Mouse (Mus musculus): Measurements from ENCODE around the gene Spink4. TPM values are rescaled to one million over a fixed set of nuclear protein-coding genes. Genes with fewer than 3 reads are reported as not detected.

The Spink4 gene
- polyA plus RNA-seq (2012; ENCODE audit: insufficient read depth, insufficient read length, missing spikeins) = not detected in 2 replicates

DNA sequence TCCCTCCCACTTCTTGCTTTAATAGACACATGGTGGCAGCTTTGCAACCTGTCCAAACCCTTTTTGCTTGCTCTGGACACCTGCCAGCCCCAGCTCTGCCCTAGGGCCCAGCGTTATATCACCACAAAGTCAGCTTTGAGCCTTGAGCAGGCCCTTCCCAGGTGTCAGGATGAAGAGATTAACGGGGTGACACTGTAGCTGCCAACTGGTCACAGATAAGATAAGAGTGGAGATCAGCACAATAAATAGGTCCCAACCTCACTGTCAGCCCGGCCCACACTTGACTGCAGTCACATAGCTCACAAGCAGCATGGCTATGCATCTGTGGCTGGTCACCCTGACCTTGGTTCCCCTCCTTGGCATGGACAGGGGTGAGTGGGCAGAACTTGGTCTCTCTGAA is at the start of gene Spink4:
Gene Spink4 (plus strand): TSS at position 268 of the 400 bp plus-strand sequence.
- Histone ChIP-seq H3K27ac (replicated peaks; ENCODE audit: low read depth, low read length) (no peak within 1 kb of the TSS), H3K4me1 (ENCODE audit: control insufficient read depth, insufficient read depth, insufficient read length, low read length) (peaks cover 7% of the 10 kb centered on the region; the same call in 1 of the 2 replicates)

DNA sequence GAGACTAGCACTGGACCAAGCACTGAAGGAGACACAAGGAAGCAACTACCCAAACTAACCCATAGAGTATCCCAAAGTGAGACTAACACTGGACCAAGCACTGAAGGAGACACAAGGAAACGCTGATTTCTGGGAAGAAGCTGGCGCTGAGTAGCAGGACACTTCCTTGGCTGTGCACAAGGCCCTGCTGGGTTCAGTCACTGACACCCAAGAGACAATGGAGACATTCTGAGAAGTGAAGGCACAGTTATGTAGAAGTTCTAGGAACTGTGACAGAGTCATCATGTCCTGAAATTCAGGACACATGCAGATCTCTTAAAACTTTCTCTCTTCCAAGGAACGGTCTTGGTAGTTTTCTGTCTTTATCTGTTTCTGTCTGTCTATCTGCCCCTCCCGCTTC is 49.6 kb upstream of the Spink4 start:
- no peak overlapping the region for H3K4me3 ChIP-seq (ENCODE audit: insufficient read depth, low read depth, low read length)
- H3K4me1 ChIP-seq (ENCODE audit: control insufficient read depth, insufficient read depth, insufficient read length, low read length) = 0 out of 2 replicates have a peak, but pooled peaks cover 2% of the 10 kb centered on the region
- H3K27ac ChIP-seq (replicated peaks; ENCODE audit: low read depth, low read length) = no peak overlapping the region

More for the DNA sequence above, at the start of gene Spink4:
- H3K4me3 ChIP-seq (ENCODE audit: insufficient read depth, low read depth, low read length) = no peak within 1 kb of the TSS

DNA sequence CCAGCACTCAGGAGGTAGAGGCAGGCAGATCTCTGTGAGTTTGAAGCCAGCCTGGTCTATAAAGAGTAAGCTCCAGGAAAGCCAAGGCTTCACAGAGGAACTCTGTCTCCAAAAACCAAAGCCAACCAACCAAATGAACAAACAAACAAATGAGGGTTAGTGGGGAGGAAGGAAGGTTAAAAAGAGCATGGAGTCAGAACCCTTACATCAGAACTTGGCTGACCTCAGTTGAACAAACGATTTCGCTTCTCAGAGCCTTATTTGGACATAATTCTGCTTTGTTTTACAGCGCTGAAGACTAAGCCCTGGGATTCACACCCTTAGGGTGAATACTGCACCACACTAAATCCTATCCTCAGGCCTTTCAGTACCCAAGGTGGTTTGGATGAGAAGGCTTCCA is 47.7 kb upstream of the Spink4 start:
- Histone ChIP-seq H3K4me1 (ENCODE audit: control insufficient read depth, insufficient read depth, insufficient read length, low read length) (0 out of 2 replicates have a peak, but pooled peaks cover 5% of the 10 kb centered on the region), H3K4me3 (ENCODE audit: insufficient read depth, low read depth, low read length) (no peak overlapping the region), H3K27ac (replicated peaks; ENCODE audit: low read depth, low read length) (no peak overlapping the region)

DNA sequence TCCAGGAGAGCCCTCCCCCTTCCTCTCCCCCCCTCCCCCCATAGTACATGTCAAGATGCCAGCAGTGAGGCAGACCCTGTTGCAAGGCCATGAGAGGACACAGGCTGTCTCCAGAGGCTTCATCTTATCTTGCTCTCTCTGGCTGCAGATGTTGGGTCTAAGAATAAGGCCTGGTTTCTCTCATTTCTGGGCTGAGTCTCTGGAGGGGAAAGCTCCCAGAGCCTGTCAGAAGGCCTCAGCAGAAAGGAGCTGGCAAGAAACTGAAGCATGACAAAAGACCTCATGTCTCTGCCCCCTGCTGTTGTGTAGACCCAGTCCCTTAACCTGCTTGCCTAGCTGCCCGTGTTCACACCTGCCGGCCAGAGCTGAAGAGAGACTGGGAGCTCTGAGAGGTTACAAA is 46.5 kb upstream of the Spink4 start:
- 0 out of 2 replicates have a peak, but pooled peaks cover 7% of the 10 kb centered on the region for H3K4me1 ChIP-seq (ENCODE audit: control insufficient read depth, insufficient read depth, insufficient read length, low read length)
- H3K4me3 ChIP-seq (ENCODE audit: insufficient read depth, low read depth, low read length) = no peak overlapping the region
- H3K27ac ChIP-seq (replicated peaks; ENCODE audit: low read depth, low read length) = peak overlapping the region; percentile 38; the same call in 1 of the 2 replicates

DNA sequence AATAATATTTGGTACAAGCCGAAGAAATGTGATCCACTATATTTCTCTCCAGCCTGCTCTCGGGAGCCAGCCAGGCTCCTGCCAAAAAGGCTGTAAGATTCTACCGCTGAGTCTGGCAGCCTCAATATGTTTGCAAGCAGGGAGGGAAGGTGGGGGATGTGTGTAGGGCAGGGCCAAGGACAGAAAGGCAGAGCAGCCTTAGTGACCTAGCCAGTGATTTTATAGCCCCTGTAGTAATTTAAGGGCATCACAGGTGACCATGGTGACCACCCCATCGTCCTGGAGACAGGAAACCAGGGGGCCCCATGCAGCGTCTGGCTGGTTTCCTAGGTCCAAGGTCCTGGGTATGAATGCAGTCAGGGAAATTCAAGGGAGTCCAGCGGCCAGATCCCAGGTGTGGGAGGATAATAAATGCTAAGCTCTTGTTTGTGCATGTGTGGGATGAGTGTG is 45.7 kb upstream of the Spink4 start:
- H3K4me3 ChIP-seq (ENCODE audit: insufficient read depth, low read depth, low read length) = no peak overlapping the region
- no peak overlapping the region for H3K27ac ChIP-seq (replicated peaks; ENCODE audit: low read depth, low read length)
- H3K4me1 ChIP-seq (ENCODE audit: control insufficient read depth, insufficient read depth, insufficient read length, low read length) = 0 out of 2 replicates have a peak, but pooled peaks cover 7% of the 10 kb centered on the region

DNA sequence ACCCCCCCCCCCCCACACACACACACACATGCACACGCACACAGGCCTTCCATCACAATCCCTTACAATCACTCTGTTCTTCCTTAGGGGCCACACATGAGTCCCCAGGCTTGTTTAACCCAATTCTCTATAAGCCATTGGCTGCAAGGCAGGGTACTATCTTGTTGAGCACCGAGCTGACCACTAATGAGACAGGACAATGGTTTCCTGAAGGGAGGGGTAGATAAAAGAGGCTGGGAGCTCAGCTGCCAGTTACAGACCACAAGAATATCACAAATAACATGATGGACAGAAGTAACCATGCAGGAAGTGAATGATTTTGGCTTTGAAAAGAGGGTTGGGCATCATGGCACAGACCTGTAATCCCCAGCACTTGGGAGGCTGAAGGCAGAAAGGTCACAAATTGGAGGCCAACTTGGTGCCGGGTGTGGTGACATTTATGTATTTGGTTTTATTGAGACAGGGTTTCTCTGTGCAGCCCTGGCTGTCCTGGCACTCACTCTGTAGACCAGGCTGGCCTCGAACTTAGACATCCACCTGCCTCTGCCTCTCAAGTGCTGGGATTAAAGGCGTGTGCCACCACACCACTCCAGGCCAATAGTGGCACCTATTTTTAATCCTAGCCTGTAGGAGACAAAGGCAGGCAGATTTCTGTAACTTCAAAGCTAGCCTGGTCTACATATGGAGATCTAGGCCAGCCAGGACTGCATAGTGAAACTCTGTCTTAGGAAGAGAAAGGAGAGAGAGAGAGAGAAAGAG is 44.9 kb upstream of the Spink4 start:
- Histone ChIP-seq H3K4me3 (ENCODE audit: insufficient read depth, low read depth, low read length) (no peak overlapping the region), H3K27ac (replicated peaks; ENCODE audit: low read depth, low read length) (no peak overlapping the region), H3K4me1 (ENCODE audit: control insufficient read depth, insufficient read depth, insufficient read length, low read length) (0 out of 2 replicates have a peak, but pooled peaks cover 7% of the 10 kb centered on the region)

DNA sequence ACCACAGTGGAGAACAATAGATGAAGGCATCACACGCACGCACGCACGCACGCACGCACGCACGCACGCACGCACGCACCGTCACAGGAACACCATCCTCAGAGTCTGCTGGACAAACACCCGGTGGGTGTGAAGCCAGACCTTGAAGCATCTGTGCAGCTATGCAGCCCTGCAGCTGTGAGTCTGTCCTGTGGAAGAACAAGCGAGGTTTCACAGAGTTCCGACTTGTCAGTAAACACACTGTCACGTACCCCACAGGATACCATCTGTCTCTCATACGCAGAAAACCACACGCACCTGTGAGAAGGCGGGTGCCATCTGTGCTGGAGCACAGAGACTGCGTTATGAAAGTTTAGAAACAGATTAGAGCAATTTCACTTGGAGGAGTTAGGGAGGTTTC is 44.0 kb upstream of the Spink4 start:
- 0 out of 2 replicates have a peak, but pooled peaks cover 7% of the 10 kb centered on the region for H3K4me1 ChIP-seq (ENCODE audit: control insufficient read depth, insufficient read depth, insufficient read length, low read length)
- H3K4me3 ChIP-seq (ENCODE audit: insufficient read depth, low read depth, low read length) = no peak overlapping the region
- no peak overlapping the region for H3K27ac ChIP-seq (replicated peaks; ENCODE audit: low read depth, low read length)

DNA sequence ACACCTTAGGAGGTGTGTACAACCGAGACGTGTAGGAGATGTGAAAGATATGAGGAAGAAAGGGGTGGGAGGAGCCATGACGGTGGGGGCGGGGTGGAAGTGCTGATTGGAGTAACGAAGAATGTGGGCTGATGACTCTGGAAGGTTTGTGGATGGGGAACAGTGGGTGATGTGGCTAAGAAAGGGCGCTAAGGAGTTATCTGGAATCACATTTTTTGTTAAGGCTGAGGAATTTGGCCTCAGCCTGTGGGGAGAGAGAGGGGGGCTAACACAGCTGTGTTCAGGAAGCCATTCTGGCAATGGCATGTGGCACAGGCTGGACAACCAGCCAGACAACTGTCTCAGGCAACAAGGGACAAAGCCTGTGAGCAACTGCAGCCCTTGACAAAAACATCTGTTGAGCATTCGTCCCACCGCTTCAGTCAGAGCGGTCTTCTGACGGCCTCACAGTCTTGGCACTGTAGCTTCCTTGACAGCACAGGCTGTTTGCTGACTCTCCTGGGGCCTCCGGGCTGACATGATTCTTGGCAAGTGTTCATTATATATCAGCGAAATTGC is 43.0 kb upstream of the Spink4 start:
- Histone ChIP-seq H3K4me1 (ENCODE audit: control insufficient read depth, insufficient read depth, insufficient read length, low read length) (0 out of 2 replicates have a peak, but pooled peaks cover 7% of the 10 kb centered on the region), H3K27ac (replicated peaks; ENCODE audit: low read depth, low read length) (peak overlapping the region; percentile 40; the same call in 1 of the 2 replicates), H3K4me3 (ENCODE audit: insufficient read depth, low read depth, low read length) (peak overlapping the region; percentile 30)

DNA sequence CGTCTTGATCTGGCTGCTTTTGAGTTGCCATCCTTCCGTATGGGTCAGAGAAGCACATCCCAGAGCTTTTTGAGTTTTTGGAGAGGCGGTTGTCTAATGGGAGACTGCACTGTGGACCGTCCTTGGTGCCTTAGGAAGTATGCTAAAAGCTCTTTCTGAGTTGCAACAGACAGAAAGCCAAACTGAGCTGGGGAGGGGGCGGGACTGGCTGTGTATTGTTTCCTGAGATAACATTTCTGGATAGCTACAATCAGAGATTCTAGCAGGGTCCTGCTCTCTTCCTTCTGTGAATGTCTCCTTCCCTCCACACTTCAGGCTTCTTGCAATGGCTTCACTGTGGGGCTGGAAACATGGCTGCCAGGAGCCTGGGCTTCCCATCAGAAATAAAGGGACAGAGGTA is 42.3 kb upstream of the Spink4 start:
- peak overlapping the region; percentile 30 for H3K4me3 ChIP-seq (ENCODE audit: insufficient read depth, low read depth, low read length)
- H3K27ac ChIP-seq (replicated peaks; ENCODE audit: low read depth, low read length) = peak overlapping the region; percentile 40; the same call in 1 of the 2 replicates
- H3K4me1 ChIP-seq (ENCODE audit: control insufficient read depth, insufficient read depth, insufficient read length, low read length) = 0 out of 2 replicates have a peak, but pooled peaks cover 7% of the 10 kb centered on the region

DNA sequence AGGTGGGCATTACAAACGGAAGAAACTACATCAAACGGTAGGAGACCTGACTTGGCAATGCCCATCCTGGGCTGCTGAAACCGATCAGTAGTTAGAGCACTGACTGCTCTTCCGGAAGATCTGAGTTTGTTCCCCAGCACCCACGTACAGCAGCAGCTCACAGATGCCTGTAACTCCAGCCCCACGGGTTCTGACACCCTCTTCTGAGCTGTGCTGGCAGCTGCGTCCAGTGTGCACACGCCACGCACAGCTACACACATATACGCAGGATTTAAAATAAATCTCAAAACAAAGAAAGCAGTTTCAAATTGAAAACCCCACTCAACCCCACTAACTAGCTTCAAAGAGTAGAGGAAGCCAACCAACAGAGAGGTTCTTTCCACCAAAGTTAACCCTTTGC is 36.7 kb upstream of the Spink4 start:
- H3K27ac ChIP-seq (replicated peaks; ENCODE audit: low read depth, low read length) = no peak overlapping the region
- H3K4me3 ChIP-seq (ENCODE audit: insufficient read depth, low read depth, low read length) = no peak overlapping the region
- H3K4me1 ChIP-seq (ENCODE audit: control insufficient read depth, insufficient read depth, insufficient read length, low read length) = no peaks in the 10 kb centered on the region

DNA sequence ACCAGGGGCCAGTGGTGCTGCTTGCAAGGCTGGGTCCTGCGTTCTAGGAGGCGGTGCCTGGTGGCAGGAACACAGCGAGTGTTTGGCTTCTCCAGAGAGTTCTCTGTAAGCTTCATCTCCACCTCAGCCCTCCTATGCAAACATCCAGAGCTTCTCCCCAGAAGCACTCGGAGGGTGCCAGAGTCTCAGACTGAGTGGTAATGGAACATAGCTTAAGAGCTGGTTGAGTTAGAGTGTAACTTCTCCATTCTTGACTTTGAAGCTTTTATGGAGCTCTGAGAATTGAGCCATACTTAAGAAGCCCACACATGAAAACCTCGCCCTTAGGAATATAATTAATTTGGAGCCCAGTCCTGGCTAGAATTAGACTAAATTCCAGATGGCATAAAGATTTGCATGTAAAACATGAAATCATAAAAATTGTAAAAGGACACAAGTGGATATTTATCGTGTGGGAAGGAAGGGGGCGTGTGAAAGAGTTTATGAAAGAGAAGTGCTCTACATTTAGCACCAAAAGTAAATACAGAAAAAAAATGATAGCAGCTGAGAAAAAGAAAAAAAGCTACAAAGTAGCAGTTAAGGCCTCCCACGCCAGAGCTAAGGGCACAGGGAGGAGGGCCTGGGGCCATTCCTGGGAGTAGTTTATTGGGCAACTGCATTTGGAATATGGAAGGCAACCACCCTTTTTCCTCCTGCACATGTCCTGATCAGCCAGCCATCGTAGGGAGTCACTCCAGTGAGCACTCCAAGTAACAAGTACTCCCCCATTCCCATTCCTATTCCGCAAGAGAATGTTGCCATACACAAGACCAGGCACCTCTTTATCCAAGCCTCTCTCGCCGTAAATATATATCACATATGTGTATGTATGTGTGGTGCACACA is 35.3 kb upstream of the Spink4 start:
- H3K4me3 ChIP-seq (ENCODE audit: insufficient read depth, low read depth, low read length) = no peak overlapping the region
- no peak overlapping the region for H3K27ac ChIP-seq (replicated peaks; ENCODE audit: low read depth, low read length)
- H3K4me1 ChIP-seq (ENCODE audit: control insufficient read depth, insufficient read depth, insufficient read length, low read length) = no peaks in the 10 kb centered on the region

DNA sequence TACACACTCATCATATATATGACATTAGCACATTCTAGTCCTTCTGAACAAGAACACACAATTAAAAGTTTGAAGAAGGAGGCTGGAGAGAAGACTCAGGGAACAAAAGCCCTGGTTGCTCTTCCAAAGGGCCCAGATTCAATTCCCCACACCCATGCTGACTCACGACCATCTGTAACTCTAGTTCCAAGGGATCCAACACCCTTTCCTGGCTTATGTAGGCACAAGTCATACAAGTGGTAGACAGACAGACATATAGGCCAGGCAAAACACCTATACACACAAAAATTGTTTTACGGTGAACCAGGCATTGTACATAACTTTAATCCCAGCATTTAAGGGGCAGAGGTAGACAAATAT is 34.7 kb upstream of the Spink4 start:
- no peaks in the 10 kb centered on the region for H3K4me1 ChIP-seq (ENCODE audit: control insufficient read depth, insufficient read depth, insufficient read length, low read length)
- no peak overlapping the region for H3K4me3 ChIP-seq (ENCODE audit: insufficient read depth, low read depth, low read length)
- H3K27ac ChIP-seq (replicated peaks; ENCODE audit: low read depth, low read length) = no peak overlapping the region

DNA sequence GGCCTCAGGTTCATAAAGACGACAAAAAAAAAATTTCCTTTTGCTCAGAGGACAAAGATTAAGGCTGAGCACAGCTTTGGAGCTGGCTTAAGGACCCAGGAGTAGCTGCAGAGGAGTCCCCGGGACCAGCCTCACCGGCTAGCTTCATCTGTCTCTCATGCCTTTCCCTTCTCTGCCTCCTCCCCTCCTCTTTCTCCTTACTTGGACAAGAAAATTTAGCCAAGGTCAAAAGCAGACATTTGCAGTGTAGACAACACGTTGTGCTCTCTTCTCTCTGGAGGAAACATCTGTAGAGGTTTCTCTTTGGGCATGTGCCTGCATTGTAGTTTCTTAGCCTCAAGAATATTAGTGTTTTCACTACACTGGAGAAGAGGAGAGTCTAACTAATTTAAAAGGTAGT is 34.0 kb upstream of the Spink4 start:
- H3K4me1 ChIP-seq (ENCODE audit: control insufficient read depth, insufficient read depth, insufficient read length, low read length) = no peaks in the 10 kb centered on the region
- no peak overlapping the region for H3K4me3 ChIP-seq (ENCODE audit: insufficient read depth, low read depth, low read length)
- H3K27ac ChIP-seq (replicated peaks; ENCODE audit: low read depth, low read length) = no peak overlapping the region

DNA sequence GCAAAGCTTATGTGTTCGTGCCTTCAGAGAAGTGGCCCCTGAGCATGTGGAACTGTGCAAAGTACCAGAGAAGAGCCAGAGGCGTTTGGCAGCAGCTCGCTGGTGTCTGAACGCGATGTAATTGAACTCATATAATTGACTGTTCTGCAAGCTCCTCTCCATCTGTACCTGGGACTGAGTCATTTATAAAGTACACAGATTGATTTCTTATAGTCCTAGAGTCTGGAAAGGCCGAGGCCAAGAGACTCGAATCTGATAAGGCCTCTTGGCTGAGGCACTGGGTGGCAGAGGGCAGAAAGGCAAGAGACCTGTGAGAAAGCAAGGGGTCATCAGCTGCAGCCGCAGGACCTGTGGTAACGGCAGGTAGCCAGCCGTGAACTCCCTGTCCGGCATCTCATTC is 31.0 kb upstream of the Spink4 start:
- Histone ChIP-seq H3K4me3 (ENCODE audit: insufficient read depth, low read depth, low read length) (no peak overlapping the region), H3K27ac (replicated peaks; ENCODE audit: low read depth, low read length) (no peak overlapping the region), H3K4me1 (ENCODE audit: control insufficient read depth, insufficient read depth, insufficient read length, low read length) (no peaks in the 10 kb centered on the region)

DNA sequence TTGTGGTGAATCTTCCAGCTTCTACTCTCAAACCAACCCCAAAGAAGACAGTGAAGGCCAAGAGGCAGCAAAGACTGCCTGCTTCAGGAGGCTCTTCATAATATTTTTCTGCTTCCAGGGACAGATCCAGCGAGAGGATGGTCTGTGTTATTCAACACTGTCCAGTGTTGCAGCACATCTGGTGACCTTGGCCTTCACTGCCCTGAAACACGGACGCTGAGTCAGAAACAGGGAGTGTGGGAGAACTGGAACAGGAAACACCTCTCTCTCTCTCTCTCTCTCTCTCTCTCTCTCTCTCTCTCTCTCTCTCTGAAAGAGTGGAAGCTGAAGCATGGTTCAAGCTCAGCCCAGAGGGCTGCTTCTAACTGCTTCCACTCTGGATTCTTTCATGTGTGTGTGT is 30.6 kb upstream of the Spink4 start:
- H3K27ac ChIP-seq (replicated peaks; ENCODE audit: low read depth, low read length) = no peak overlapping the region
- no peak overlapping the region for H3K4me3 ChIP-seq (ENCODE audit: insufficient read depth, low read depth, low read length)
- H3K4me1 ChIP-seq (ENCODE audit: control insufficient read depth, insufficient read depth, insufficient read length, low read length) = no peaks in the 10 kb centered on the region
